Mouse (Mus musculus): ENCODE results near the gene Gid4. TPM values are rescaled to one million over a fixed set of nuclear protein-coding genes. Genes with fewer than 3 reads are reported as not detected.
A peak's percentile ranks its signal among the peaks of the same experiment; 100 is the strongest.

The Gid4 gene
- polyA plus RNA-seq, 1 experiment from 2014 or later = 26.6 TPM

DNA sequence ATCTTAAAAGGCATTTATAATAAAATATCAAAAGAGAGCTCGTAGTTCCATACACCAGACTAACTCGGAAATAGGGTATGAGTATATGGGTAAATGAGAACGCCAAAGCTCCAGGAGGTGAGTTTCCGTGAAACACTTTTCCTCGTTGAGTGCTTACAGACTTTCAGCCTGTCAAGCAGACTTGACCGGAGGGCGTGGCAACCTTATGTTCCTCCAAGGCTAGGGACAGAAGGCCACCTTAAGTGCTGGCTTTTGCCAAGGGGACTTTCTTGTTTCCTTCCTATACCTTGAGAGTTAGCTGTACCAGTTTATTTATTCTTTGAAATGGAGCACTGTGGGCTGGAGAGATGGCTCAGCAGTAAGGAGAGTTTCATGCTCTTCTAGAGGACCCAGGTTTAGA lies 23.2 kb downstream of the Gid4 start:
- H3K4me1 ChIP-seq (replicated peaks) = no peaks in the 10 kb centered on the region
- H3K9me3 ChIP-seq = no peaks in the 10 kb centered on the region
- peaks cover 78% of the 10 kb centered on the region for H3K36me3 ChIP-seq
- no peaks in the 10 kb centered on the region for H3K27me3 ChIP-seq (ENCODE audit: insufficient read depth, poor library complexity, severe bottlenecking)
- WGBS = 52% methylated on average over 7 of the region's 7 CpGs
- H3K4me3 ChIP-seq = no peak overlapping the region
- no peak overlapping the region for H3K27ac ChIP-seq
- no peak for DNase-seq (ENCODE audit: low spot score)

DNA sequence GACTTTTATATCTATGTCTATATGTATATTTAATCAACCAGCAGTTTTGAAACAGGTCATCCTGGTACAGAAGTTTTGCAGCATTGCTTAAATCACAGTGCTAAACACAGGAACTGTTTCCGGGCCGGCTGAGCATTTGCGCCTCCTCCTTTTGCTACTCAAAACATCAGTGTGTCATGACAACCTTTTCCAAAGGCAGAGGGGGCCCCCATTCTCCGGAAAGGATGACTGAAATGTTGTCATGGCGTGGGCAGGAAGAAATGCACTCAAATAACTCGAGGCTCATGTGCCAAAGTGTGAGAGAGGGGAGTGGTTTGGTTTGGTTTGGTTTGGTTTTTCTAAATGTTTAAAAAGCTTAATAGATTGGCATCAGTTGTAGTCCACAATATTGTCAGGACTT lies 26.0 kb downstream of the Gid4 start:
- 88% methylated on average over 6 of the region's 6 CpGs for WGBS
- peaks cover 55% of the 10 kb centered on the region for H3K36me3 ChIP-seq

DNA sequence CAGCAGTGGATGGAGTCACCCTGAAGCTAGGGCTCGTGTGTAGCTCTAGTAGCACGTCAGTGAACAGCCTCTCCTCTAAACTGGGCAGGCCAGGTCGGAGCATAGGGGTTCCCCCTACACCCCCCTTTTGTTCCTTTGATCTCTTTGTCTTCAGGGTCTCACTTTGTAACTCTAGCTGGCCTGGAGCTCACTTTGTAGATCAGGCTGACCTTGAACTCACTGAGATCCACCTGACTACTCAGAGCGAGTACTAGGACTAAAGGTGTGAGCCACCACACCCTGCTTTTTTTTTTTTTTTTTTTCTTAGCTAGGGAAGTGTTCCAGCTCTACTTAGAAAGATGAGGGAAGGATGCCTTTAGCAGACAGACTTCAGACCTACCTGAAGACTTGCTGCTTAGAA lies 27.1 kb downstream of the Gid4 start:
- Histone ChIP-seq H3K36me3 (peaks cover 44% of the 10 kb centered on the region), H3K27ac (no peak overlapping the region), H3K9me3 (no peaks in the 10 kb centered on the region), H3K4me3 (no peak overlapping the region), H3K27me3 (ENCODE audit: insufficient read depth, poor library complexity, severe bottlenecking) (no peaks in the 10 kb centered on the region), H3K4me1 (replicated peaks) (no peaks in the 10 kb centered on the region)
- WGBS = 89% methylated on average over 4 of the region's 4 CpGs
- DNase-seq (ENCODE audit: low spot score) = no peak

More for the DNA sequence above, 26.0 kb downstream of the Gid4 start:
- H3K4me1 ChIP-seq (replicated peaks) = no peaks in the 10 kb centered on the region
- H3K27ac ChIP-seq = no peak overlapping the region
- no peak overlapping the region for H3K4me3 ChIP-seq
- no peaks in the 10 kb centered on the region for H3K27me3 ChIP-seq (ENCODE audit: insufficient read depth, poor library complexity, severe bottlenecking)
- no peak for DNase-seq (ENCODE audit: low spot score)
- H3K9me3 ChIP-seq = no peaks in the 10 kb centered on the region

DNA sequence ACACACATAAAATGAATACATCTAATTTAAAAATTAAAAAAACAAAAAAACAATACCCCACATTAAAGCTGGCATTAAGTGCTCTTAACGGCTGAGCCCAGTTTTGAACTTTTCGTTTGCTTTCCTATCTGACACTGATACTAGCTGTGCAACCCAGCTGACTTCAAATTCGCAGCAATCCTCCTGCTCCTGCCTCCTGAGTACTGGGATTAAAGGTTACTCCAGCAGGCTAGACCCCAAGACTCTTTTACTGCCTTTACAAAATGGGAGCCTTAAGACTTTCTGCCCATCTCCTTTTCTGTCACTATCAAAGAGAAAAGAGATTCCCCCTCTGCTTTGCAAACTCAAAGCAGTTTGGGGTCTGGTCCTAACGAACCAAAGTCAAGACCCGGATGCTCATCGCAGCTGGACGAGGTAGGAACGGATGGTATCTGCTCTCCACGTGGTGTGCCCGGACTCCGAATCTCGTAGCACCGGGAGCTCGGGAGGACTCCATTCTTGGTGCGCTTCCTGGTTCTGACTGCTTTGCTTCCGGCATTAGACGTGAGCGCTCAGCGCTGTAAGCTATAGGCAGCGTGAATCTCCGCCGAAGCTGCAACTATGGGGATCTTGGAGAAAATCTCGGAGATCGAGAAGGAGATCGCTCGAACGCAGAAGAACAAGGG lies 37.3 kb downstream of the Gid4 start, which contains the start of gene Drg2:
Gene Drg2 (plus strand): TSS at position 512 of the 665 bp plus-strand sequence.
- H3K36me3 ChIP-seq = peaks cover 34% of the 10 kb centered on the region
- H3K9me3 ChIP-seq = no peaks in the 10 kb centered on the region
- H3K4me1 ChIP-seq (replicated peaks) = peaks cover 13% of the 10 kb centered on the region
- H3K27me3 ChIP-seq (ENCODE audit: insufficient read depth, poor library complexity, severe bottlenecking) = peaks cover 2% of the 10 kb centered on the region; the same call in 1 of the 2 replicates
- DNase-seq (ENCODE audit: low spot score) = peak; percentile 92
- peak within 1 kb of the TSS; percentile 86 for H3K27ac ChIP-seq
- peak within 1 kb of the TSS; percentile 88 for H3K4me3 ChIP-seq
- WGBS = 5% methylated on average over 27 of the region's 27 CpGs

DNA sequence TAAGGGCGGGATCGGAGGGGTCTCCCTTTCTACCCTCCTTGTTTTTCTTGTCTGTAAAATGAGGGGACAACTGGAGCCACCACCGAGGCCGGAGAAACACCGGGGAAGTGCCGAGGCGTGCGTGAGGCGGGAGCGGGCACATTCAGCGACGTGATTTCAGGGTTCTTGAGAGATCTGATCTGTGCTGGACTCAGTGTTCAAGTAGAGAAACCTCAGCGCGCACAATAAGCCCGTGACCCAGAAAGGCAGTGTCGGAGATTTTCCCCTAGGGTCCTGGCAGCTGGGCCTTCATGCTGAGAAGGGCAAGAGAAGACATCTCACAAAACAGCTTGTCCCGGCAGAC lies 37.8 kb downstream of the Gid4 start:
- Histone ChIP-seq H3K27me3 (ENCODE audit: insufficient read depth, poor library complexity, severe bottlenecking) (peaks cover 2% of the 10 kb centered on the region; the same call in 1 of the 2 replicates), H3K4me1 (replicated peaks) (peaks cover 13% of the 10 kb centered on the region), H3K9me3 (no peaks in the 10 kb centered on the region), H3K27ac (peak overlapping the region; percentile 86), H3K4me3 (peak overlapping the region; percentile 88), H3K36me3 (peaks cover 39% of the 10 kb centered on the region)
- no peak for DNase-seq (ENCODE audit: low spot score)
- 1% methylated on average over 17 of the region's 17 CpGs for WGBS

DNA sequence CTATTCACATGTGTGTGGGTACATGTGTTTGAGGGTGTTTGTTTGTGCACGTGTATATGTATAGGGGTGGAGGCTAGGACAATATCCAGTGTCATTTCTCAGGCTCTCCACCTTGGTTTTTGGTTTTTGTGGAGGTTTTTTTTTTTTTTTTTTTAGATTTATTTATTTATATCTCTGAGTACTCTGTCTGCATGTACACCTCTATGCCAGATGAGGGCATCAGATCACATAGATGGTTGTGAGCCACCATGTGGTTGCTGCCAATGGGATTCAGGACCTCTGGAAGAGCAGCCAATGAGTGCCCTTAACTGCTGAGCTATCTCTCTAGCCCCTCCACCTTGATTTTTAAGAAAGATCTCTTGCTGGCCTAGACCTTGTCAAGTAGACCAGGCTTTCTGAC lies 41.0 kb downstream of the Gid4 start:
- DNase-seq (ENCODE audit: low spot score) = no peak
- H3K27me3 ChIP-seq (ENCODE audit: insufficient read depth, poor library complexity, severe bottlenecking) = no peaks in the 10 kb centered on the region
- no peaks in the 10 kb centered on the region for H3K9me3 ChIP-seq
- H3K4me3 ChIP-seq = no peak overlapping the region
- WGBS = 87% methylated on average over 1 of the region's 1 CpGs
- H3K4me1 ChIP-seq (replicated peaks) = peaks cover 13% of the 10 kb centered on the region
- peaks cover 72% of the 10 kb centered on the region for H3K36me3 ChIP-seq
- H3K27ac ChIP-seq = no peak overlapping the region

DNA sequence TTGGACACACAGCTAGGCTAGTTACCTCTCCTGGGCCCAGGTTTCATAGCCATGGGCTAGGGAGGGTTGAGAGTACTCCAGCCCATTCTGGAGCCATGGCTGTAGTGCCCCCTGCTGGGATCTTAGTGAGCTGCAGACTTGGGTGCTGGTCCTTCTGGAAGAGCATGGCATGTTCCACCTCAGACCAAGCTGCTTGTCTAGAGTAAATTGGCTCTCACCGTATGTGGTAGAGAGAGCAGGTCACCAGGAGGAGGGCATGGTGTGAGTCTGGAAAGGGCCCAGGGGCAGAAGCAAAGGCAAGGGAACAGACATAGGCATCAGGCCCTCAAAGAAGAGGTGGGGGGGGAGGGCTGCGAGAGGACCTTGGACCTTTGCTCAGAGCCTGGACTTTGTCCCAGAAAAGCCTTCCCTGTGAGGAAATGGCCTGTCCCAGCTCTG lies 49.0 kb downstream of the Gid4 start:
- WGBS = 95% methylated on average over 2 of the region's 2 CpGs
- Histone ChIP-seq H3K4me3 (no peak overlapping the region), H3K27ac (no peak overlapping the region), H3K9me3 (no peaks in the 10 kb centered on the region), H3K36me3 (peaks cover 96% of the 10 kb centered on the region), H3K27me3 (ENCODE audit: insufficient read depth, poor library complexity, severe bottlenecking) (no peaks in the 10 kb centered on the region), H3K4me1 (replicated peaks) (no peaks in the 10 kb centered on the region)
- DNase-seq (ENCODE audit: low spot score) = peak; percentile 41

DNA sequence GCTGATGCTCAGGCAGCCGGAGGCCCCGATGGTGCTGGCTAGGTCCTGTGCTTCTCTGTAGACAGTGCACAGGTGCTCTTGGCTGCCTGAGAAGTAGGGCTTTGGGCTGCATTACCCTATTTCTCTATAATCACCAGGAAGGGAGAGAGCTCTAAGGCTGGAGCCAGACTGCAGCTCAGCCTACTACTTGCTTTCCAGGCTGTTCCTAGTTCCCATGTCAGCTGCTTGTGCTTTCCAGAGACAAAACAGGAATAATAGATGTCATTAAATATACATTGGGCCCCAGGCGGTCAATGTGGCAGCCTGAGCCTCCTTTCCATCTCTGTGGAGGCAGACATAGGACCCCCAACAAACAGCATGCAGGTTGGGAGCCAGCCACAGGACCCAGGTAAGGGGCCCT lies 52.1 kb downstream of the Gid4 start, which contains the start of gene Myo15:
Gene Myo15 (plus strand): TSS at position 301 of the 400 bp plus-strand sequence.
- 93% methylated on average over 3 of the region's 3 CpGs for WGBS

DNA sequence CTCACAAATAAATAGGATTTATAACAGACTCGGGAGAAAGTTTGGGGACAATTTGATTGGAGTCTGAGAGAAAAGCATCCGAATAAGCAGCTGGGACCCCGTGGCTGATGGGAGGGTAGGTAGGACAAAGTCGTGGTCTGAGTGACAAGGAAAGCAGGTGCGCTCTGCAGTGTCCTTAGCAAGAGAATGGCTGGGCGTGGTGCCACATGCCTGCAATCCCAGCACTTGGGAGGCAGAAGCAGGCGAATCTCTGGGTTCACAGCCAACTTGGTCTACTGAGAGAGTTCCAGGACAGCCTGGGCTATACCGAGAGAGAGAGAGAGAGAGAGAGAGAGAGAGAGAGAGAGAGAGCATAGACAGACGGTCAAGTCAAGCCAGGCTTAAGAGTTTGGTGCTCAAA lies 53.8 kb downstream of the Gid4 start:
- H3K4me1 ChIP-seq (replicated peaks) = 0 out of 2 replicates have a peak, but pooled peaks cover 4% of the 10 kb centered on the region
- H3K27me3 ChIP-seq (ENCODE audit: insufficient read depth, poor library complexity, severe bottlenecking) = no peaks in the 10 kb centered on the region
- H3K36me3 ChIP-seq = peaks cover 49% of the 10 kb centered on the region
- DNase-seq (ENCODE audit: low spot score) = no peak
- no peak overlapping the region for H3K27ac ChIP-seq
- no peaks in the 10 kb centered on the region for H3K9me3 ChIP-seq
- 83% methylated on average over 9 of the region's 9 CpGs for WGBS
- H3K4me3 ChIP-seq = no peak overlapping the region

More for the DNA sequence above, 52.1 kb downstream of the Gid4 start, which contains the start of gene Myo15:
- Histone ChIP-seq H3K27me3 (ENCODE audit: insufficient read depth, poor library complexity, severe bottlenecking) (no peaks in the 10 kb centered on the region), H3K4me1 (replicated peaks) (no peaks in the 10 kb centered on the region), H3K27ac (no peak within 1 kb of the TSS), H3K36me3 (peaks cover 66% of the 10 kb centered on the region), H3K4me3 (no peak within 1 kb of the TSS), H3K9me3 (no peaks in the 10 kb centered on the region)
- no peak for DNase-seq (ENCODE audit: low spot score)

DNA sequence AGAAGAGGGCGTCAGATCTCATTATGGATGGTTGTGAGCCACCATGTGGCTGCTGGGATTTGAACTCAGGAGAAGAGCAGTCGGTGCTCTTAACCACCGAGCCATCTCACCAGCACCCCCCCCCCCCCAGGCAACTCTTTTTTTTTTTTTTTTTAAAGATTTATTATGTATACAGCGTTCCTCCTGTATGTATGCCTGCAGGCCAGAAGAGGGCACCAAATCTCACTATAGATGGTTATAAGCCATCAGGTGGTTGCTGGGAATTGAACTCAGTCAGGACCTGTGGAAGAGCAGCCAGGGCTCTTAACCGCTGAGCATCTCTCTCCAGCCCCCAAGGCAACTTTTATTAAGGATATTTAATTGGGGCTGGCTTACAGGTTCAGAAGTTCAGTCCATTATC lies 57.6 kb downstream of the Gid4 start:
- peaks cover 19% of the 10 kb centered on the region for H3K4me1 ChIP-seq (replicated peaks)
- H3K27ac ChIP-seq = no peak overlapping the region
- 80% methylated on average over 5 of the region's 5 CpGs for WGBS
- H3K36me3 ChIP-seq = peaks cover 11% of the 10 kb centered on the region
- H3K27me3 ChIP-seq (ENCODE audit: insufficient read depth, poor library complexity, severe bottlenecking) = no peaks in the 10 kb centered on the region
- no peaks in the 10 kb centered on the region for H3K9me3 ChIP-seq
- no peak for DNase-seq (ENCODE audit: low spot score)
- H3K4me3 ChIP-seq = no peak overlapping the region

DNA sequence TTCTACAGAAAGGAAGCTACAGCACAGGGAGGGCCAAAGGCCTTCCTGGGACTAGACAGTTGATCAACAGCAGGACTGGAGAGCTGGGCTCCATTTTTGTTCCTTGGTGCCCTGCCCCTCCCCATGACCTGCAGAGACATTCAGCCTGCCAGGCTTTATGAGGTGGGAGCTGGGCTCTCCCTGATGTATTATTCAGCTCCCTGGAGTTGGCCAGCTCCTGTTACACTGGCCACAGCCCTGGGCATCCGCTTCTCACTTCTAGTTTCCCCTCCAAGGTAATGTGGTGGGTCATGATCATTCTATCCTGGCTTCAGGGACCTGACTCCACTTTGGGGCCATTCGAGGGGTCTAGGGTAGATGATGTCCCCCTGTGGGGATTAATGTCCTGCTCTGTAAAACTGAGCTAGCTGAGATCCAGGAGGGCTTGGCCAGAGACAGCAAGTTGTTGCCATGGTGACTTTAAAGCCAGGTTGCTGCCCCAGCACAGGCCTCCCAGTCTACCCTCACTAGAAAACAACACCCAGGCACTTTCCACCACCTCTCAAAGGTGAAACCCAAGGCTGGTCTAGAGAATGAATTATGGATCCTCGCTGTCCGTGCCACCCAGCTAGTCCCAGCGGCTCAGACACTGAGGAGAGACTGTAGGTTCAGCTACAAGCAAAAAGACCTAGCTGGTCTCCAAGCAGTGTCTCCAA lies 58.9 kb downstream of the Gid4 start:
- no peak for DNase-seq (ENCODE audit: low spot score)
- Histone ChIP-seq H3K36me3 (no peaks in the 10 kb centered on the region), H3K9me3 (no peaks in the 10 kb centered on the region), H3K4me1 (replicated peaks) (peaks cover 19% of the 10 kb centered on the region), H3K27me3 (ENCODE audit: insufficient read depth, poor library complexity, severe bottlenecking) (no peaks in the 10 kb centered on the region), H3K4me3 (no peak overlapping the region), H3K27ac (0 out of 2 replicates have a peak overlapping the region, but pooled peaks have one; percentile 12)
- 79% methylated on average over 5 of the region's 5 CpGs for whole genome bisulfite sequencing

DNA sequence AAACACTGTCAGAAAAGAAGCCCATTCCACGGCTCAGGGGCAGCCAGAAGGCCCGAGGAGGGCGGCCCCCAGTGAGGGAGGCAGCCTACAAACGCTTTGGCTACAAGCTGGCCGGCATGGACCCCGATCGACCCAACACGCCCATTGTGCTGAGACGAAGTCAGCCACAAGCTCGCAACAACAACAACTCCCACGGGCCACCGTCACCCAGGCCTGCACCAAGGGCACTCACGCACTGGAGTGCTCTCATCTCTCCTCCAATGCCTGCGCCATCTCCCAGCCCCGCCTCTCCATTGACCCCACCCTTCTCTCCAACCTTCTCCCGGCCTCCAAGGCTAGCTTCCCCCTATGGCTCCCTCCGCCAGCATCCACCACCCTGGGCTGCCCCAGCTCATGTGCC lies 61.2 kb downstream of the Gid4 start:
- H3K27ac ChIP-seq = peak overlapping the region; percentile 64
- peak; percentile 25 for DNase-seq (ENCODE audit: low spot score)
- no peaks in the 10 kb centered on the region for H3K27me3 ChIP-seq (ENCODE audit: insufficient read depth, poor library complexity, severe bottlenecking)
- H3K4me1 ChIP-seq (replicated peaks) = peaks cover 19% of the 10 kb centered on the region
- H3K4me3 ChIP-seq = peak overlapping the region; percentile 23; the same call in 1 of the 2 replicates
- H3K9me3 ChIP-seq = no peaks in the 10 kb centered on the region
- WGBS = 46% methylated on average over 17 of the region's 17 CpGs
- H3K36me3 ChIP-seq = no peaks in the 10 kb centered on the region

DNA sequence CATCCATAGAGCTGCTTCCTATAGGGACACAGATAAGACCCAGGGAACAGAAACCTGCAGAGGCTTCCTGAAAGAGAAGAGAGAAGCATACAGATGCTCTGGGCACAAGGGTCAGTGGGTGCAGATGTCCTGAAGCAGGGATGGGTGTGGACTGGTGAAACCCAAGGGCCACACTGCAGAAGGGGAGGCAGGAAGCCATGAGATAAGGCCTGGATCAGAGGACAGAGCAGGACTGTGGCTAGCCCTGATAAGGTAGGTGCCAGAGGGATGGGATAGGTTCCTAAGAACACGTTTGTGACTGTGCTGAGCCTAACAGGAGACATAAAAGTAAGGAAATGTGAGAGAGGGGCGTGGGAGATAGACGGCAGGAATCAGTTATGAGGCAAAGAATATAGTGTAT lies 69.3 kb downstream of the Gid4 start:
- Histone ChIP-seq H3K36me3 (no peaks in the 10 kb centered on the region), H3K4me1 (replicated peaks) (no peaks in the 10 kb centered on the region), H3K27me3 (ENCODE audit: insufficient read depth, poor library complexity, severe bottlenecking) (no peaks in the 10 kb centered on the region), H3K9me3 (no peaks in the 10 kb centered on the region), H3K27ac (no peak overlapping the region), H3K4me3 (no peak overlapping the region)
- DNase-seq (ENCODE audit: low spot score) = no peak
- 75% methylated on average over 3 of the region's 3 CpGs for WGBS
